Mouse (Mus musculus) cerebellum, adult 2 months (tissue): ENCODE measurements at regions not wholly inside any gene's neighbourhood (a gene's known extent, or its start where the extent isn't known, plus 50 kb on each side); places are given as distances from the start of the nearest gene placed in this dataset.

Experiments
- CTCF ChIP-seq: fragments of 200-500 bp; IDR thresholded peaks from 2 replicates; pipeline ENCODE4 v1.5.1; 2011; ENCODE audit warnings: low read depth, mild to moderate bottlenecking, control low read depth, low read length, moderate library complexity, borderline replicate concordance; ENCODE audit not compliant: insufficient read depth
- POLR2A ChIP-seq: fragments of 200-500 bp; IDR thresholded peaks from 2 replicates; pipeline ENCODE4 v1.6.1; 2011; ENCODE audit warnings: low read length, control low read depth, borderline replicate concordance; ENCODE audit not compliant: insufficient read depth

- no peak for TF ChIP-seq POLR2A
- TF ChIP-seq CTCF = no peak
Observed at GRCm38 (mm10) chr1:77229561-77229960, 285.3 kb downstream of the Epha4 start.
